Mouse (Mus musculus) ZHBTc4 (cell line): ENCODE results near the gene Dlgap4.

Experiments used
- DNase-seq: peaks from one replicate; pipeline ENCODE4 v3.0.0-alpha.2; 2011; ENCODE audit warnings: low read depth, low spot score

The Dlgap4 gene

DNA sequence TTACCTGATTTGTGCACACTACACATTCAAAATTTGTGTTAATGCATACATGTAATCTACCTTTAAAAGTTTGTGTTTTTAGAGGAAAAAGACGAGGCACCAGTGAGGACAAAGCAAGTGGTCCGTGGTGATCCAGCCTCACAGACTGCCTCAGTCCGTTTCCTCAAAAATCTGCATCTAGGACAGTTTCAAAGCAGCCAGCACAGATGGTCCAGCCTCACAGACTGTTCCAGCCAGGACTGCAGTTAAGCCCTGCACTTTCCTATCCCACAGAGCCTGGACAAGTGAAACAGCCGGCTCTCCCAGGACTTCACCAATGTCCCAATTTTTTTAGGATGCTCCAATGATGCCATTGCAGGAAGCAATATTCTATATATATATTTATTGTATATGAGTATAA is 187.5 kb downstream of the Dlgap4 start:
- DNase-seq: no peak

DNA sequence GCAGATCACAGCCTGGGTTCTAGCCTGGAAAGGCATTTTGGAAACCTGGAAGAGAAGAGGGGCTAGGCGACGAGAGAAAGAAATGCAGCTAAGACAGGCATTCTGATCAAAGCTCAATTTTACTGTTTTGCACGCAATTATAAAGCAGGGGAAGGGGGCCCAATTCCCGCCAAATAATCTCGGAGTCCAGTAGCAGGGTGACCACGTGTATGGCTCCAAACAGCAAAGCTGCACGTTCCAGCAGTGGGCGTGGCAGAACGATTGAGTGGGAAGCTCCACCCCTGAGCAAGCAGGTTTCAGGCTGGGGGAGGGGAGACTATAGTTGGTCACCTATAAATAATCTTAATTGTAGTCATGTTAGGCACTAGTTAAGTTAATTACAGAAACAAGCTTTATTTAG is 188.6 kb downstream of the Dlgap4 start:
- DNase-seq: peak; percentile 29

DNA sequence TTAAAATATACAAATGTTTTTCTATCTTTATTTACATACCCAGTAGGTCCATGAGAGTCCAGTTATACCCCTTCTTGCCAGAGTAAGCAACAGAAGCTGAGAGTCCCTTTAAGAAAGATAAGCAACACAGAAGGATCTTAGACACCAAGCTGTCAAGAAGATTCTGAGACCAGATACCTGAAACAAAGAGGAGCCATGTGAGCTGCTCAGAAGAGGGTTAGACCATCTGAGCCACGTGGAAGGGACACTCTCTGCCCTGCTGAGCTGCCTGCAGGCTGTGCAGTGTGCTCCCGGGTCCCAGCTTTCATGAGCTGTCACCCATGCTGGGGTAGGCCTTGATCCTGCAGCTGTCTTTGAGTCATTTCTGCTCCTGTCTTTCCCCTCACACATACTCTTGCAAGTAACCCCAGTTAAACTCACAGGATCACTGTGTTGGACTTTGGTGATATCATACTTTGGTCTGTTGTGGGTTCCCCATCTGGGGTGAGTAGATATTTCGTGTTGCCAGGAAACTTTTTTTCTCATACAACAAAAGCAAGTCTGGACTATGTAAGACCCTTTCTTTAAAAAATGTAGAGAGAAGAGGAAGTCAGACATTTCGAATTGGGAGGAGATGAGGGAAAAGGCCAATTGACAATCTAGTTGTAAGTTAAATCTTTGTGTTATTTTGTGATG is 190.3 kb downstream of the Dlgap4 start:
- no peak for DNase-seq

DNA sequence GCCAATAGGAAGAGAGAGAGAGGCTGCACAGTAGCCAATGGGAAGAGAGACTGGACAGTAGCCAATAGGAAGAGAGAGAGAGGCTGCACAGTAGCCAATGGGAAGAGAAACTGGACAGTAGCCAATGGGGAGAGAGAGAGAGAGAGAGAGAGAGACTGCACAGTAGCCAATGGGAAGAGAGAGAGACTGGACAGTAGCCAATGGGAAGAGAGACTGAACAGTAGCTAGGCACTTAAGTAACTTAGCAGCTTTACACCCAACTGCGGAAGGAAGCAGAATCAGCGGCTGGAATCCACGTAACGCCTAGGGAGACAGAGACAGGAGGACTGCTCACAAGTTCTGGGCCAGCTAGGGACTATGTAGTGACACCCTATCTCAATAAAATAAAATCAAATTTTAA is 191.1 kb downstream of the Dlgap4 start:
- DNase-seq: peak; percentile 44

DNA sequence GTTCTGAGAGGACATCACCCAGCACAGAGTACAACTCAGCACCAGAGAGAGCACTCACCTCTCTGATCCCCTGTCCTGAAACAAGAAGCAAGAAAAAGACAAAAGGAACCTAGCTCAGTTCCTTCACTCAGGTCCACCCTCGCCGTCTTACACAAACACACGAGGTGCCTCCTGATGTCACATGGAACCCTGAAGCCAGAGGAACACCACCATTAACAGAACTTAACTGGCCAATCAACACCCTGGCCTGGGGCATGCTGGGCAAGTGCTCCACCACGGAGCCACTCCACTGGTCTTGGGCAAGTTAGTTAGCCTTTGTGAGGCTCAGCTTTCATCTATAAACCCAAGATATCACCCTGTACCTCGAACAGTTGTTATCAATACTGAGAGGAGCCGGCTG is 193.4 kb downstream of the Dlgap4 start:
- no peak for DNase-seq

DNA sequence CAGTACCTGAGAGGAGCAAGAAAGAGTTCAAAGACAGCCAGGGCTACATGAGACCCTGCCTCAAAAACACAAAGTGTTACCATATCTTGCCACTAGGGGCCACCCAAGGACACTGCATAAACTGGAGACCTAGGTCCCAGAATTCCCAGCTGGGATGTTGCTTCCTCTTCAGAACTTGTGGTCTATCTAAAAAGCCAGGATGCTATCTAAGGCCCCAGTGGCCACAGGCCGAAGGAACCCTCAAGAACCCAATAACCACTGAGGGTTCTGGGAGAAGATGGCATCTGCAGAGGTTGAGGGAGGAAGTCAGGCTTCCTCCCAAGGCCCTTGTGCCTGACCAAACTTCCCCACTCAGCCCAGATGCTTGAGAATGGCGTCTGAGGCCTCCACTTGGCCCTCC is 196.1 kb downstream of the Dlgap4 start:
- peak; percentile 88 for DNase-seq

DNA sequence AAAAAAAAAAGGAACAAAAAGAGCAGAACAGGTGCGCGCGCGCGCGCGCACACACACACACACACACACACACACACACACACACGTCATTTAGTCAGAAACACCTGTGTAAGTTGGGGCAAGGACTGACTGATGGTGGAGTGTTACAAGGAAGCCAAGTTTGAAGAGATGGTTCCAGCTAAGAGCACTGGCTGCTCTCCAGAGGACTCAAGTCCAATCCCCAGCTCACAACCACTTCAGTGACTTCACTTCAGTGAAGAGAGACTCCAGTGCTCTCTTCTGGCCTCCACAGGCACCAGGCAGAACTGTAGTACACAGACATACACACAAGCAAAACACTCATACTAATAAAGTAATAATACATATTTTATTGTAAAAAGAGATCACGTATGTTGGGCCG is 197.2 kb downstream of the Dlgap4 start:
- DNase-seq: no peak

DNA sequence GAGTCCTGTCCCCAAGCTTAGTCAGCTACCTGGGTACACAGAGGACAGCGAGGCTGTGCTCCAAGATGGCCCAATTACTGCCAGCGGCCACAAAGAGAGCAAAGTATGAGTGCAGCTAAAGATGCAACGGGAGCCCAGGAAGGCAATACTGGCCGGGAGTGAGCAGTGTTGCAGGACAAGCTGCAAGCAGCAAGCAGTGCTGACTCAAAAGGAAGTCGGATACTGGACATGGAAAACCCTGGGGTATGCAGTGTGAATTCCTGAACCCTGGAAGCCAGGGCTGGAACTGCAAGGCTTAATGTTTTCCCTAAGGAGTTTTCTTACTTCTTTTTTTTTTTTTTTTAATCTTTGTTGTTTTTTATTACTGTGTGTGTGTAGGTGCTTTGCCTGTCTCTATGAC is 198.1 kb downstream of the Dlgap4 start:
- DNase-seq: no peak
